Mouse (Mus musculus) NIH3T3 (cell line): ENCODE measurements around the gene Olfr1153.

Experiments used
- DNase-seq: peaks from one replicate; pipeline ENCODE4 v3.0.0-alpha.2; 2012; ENCODE audit warnings: low read depth

Gene Olfr1153

GRCm38 (mm10) chr2:87894662-87895061 lies at the start of gene Olfr1153:
TSS of gene Olfr1153 (plus strand) at chr2:87894962.
- no peak for DNase-seq

- no peak for DNase-seq
These were observed 39.2 kb upstream of the Olfr1153 start, which contains the start of gene Olfr1151 for GRCm38 (mm10) chr2:87855562-87855961. TSS of gene Olfr1151 (plus strand) at chr2:87855862.

- DNase-seq: no peak
These were observed 28.6 kb upstream of the Olfr1153 start, which contains the start of gene Olfr1152 for GRCm38 (mm10) chr2:87866192-87866591. TSS of gene Olfr1152 (plus strand) at chr2:87866492.

- DNase-seq: no peak
These were observed 10.3 kb downstream of the Olfr1153 start, which contains the start of gene Olfr1154 for GRCm38 (mm10) chr2:87905066-87905465. TSS of gene Olfr1154 (minus strand) at chr2:87905166.

GRCm38 (mm10) chr2:87945037-87945436 lies 50.3 kb downstream of the Olfr1153 start, which contains the start of gene Olfr1155:
TSS of gene Olfr1155 (minus strand) at chr2:87945137.
- no peak for DNase-seq
